Mouse (Mus musculus) bone marrow, adult 2 months (tissue): ENCODE data around the gene Ankzf1. TPM values are rescaled to one million over a fixed set of nuclear protein-coding genes. Genes with fewer than 3 reads are reported as not detected.
"Not testable (repeated sequence)": the region's sequence is repeated elsewhere in the genome, so short reads cannot be mapped to it uniquely, and the experiment has no call there.

Source experiments
- H3K27ac ChIP-seq: fragments of 200-500 bp; 2 replicates; pipeline ENCODE4 v1.5.1; 2012; ENCODE audit warnings: low read depth, mild to moderate bottlenecking, control low read depth, inconsistent platforms, low read length; ENCODE audit not compliant: control insufficient read depth, poor library complexity, insufficient read depth
- H3K4me1 ChIP-seq: fragments of 200-500 bp; 2 replicates; pipeline ENCODE4 v1.6.1; 2011; ENCODE audit warnings: low read length; ENCODE audit not compliant: control insufficient read depth, insufficient read depth
- H3K4me3 ChIP-seq: fragments of 200-500 bp; replicated peaks from 2 replicates; pipeline ENCODE3; 2011; ENCODE audit warnings: mild to moderate bottlenecking, low read depth, low read length, control low read depth; ENCODE audit not compliant: control insufficient read depth
- CTCF ChIP-seq: fragments of 200-500 bp; IDR thresholded peaks from 2 replicates; pipeline ENCODE4 v1.5.1; 2011; ENCODE audit warnings: low read length, control low read depth; ENCODE audit not compliant: control insufficient read depth, insufficient read depth
- POLR2A ChIP-seq: fragments of 200-500 bp; IDR thresholded peaks from 2 replicates; pipeline ENCODE4 v1.6.1; 2011; ENCODE audit warnings: low read depth, mild to moderate bottlenecking, control low read depth, low read length, borderline replicate concordance; ENCODE audit not compliant: control insufficient read depth
- WGBS: fragments of 180-500 bp; shearing (Covaris S2); methylation state at CpG from one replicate; pipeline ENCODE4 v1.1.7; 2018; 5-methylcytosine and 5-hydroxymethylcytosine counted together
- polyA plus RNA-seq: library from polyadenylated mRNA; stranded (reverse); fragments of >200 nt; gene quantifications from 2 replicates; pipeline ENCODE4 v1.2.4, GENCODE M21; 2011; ENCODE audit warnings: low replicate concordance; ENCODE audit not compliant: missing spikeins, insufficient read depth, insufficient read length

Gene Ankzf1
- polyA plus RNA-seq, 1 experiment, result 27.7 TPM

GRCm38 (mm10) chr1:75225473-75225872, 33.5 kb downstream of the Ankzf1 start:
- TF ChIP-seq POLR2A, result no peak
- no peak for TF ChIP-seq CTCF
- no peak overlapping the region for H3K27ac ChIP-seq
- peaks cover 3% of the 10 kb centered on the region for H3K4me1 ChIP-seq
- WGBS, result 12% methylated on average over 3 of the region's 3 CpGs
- H3K4me3 ChIP-seq, result no peak overlapping the region

- no peak overlapping the region for H3K27ac ChIP-seq
- TF ChIP-seq CTCF, result no peak
- TF ChIP-seq POLR2A, result no peak
- WGBS, result 42% methylated on average over 2 of the region's 2 CpGs
- peaks cover 3% of the 10 kb centered on the region for H3K4me1 ChIP-seq
- no peak overlapping the region for H3K4me3 ChIP-seq
Measured at GRCm38 (mm10) chr1:75226138-75226537, 34.2 kb downstream of the Ankzf1 start.

DNA sequence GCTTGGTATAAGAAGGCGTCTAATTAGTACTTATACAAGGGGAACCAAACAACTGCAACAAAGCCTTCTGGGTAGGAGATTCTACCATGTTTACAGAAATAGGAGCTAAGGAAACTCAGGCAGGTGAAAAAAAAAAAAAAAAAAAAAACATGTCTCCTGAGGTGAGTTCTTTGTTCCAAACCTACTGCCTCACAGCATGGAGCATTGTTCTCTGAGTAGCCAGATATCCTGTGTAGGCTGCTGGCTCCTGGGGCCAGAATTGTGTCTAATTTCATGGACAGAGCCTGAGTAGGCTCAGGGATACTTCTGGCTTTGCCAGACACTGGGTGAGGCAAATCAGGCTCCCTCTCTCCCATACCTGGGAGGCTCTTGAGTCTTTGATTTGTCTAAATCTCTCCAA, 35.7 kb downstream of the Ankzf1 start:
- TF ChIP-seq CTCF (no peak), POLR2A (no peak)
- Histone ChIP-seq H3K4me3 (no peak overlapping the region), H3K4me1 (peaks cover 3% of the 10 kb centered on the region), H3K27ac (no peak overlapping the region)
- WGBS, result 88% methylated on average over 1 of the region's 1 CpGs

GRCm38 (mm10) chr1:75229158-75229557, 37.2 kb downstream of the Ankzf1 start:
- 32% methylated on average over 4 of the region's 4 CpGs for WGBS
- Histone ChIP-seq H3K27ac (peak overlapping the region; percentile 28; the same call in 1 of the 2 replicates), H3K4me3 (no peak overlapping the region), H3K4me1 (peaks cover 3% of the 10 kb centered on the region)
- TF ChIP-seq CTCF (no peak), POLR2A (no peak)

- Histone ChIP-seq H3K4me1 (peaks cover 4% of the 10 kb centered on the region), H3K27ac (no peak overlapping the region)
Measured at GRCm38 (mm10) chr1:75230335-75230994, 38.5 kb downstream of the Ankzf1 start.

GRCm38 (mm10) chr1:75231224-75231623, 39.3 kb downstream of the Ankzf1 start:
- WGBS, result 79% methylated on average over 4 of the region's 4 CpGs
- no peak overlapping the region for H3K27ac ChIP-seq
- no peak overlapping the region for H3K4me3 ChIP-seq
- TF ChIP-seq POLR2A, result no peak
- no peak for TF ChIP-seq CTCF
- H3K4me1 ChIP-seq, result peaks cover 4% of the 10 kb centered on the region

More at GRCm38 (mm10) chr1:75230335-75230994, 38.5 kb downstream of the Ankzf1 start:
- 55% methylated on average over 7 of the region's 7 CpGs for WGBS
- TF ChIP-seq POLR2A, result no peak
- no peak for TF ChIP-seq CTCF
- H3K4me3 ChIP-seq, result no peak overlapping the region

DNA sequence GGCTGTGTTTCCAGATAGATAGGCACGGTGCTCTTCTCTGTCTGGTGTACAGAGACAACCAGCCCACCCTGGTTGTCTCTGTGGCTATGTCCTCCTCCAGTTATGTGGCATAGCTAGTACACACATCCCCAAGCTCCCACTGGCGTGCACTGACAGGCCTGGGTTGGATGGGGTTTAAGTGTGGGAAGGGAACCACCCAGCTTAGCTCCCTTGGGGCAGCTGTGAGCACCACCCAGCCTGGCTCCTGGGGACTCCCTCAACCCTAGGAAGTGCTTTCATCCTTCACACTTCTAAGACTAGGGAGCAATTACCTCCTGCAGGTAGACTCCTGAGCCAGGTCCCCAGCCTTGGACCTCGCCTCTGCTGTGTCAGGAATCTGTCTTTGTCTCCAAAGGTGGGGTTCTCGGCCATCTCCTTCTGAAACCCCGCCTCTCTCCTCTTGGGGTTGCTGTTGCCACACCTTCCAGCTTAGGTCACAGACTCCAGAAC, 39.8 kb downstream of the Ankzf1 start, which contains the start of gene A630095N17Rik:
A630095N17Rik (minus strand) TSS at position 439 of the 489 bp plus-strand sequence.
- Histone ChIP-seq H3K4me1 (peaks cover 4% of the 10 kb centered on the region), H3K27ac (no peak within 1 kb of the TSS), H3K4me3 (no peak within 1 kb of the TSS)
- 73% methylated on average over 5 of the region's 5 CpGs for WGBS
- no peak for TF ChIP-seq POLR2A
- TF ChIP-seq CTCF, result no peak

- H3K27ac ChIP-seq, H3K4me1 ChIP-seq, H3K4me3 ChIP-seq: not testable (repeated sequence)
- 79% methylated on average over 4 of the region's 4 CpGs for WGBS
Measured at GRCm38 (mm10) chr1:75232489-75232888, 40.5 kb downstream of the Ankzf1 start.

GRCm38 (mm10) chr1:75234606-75235005, 42.7 kb downstream of the Ankzf1 start:
- Histone ChIP-seq H3K27ac (no peak overlapping the region), H3K4me3 (no peak overlapping the region), H3K4me1 (peaks cover 1% of the 10 kb centered on the region)
- WGBS, result under 1% methylated on average over 8 of the region's 8 CpGs
- TF ChIP-seq POLR2A (no peak), CTCF (peak; percentile 84)
